Mouse (Mus musculus) liver, embryonic 11.5 days (tissue): ENCODE data around the gene Larp6. TPM values are rescaled to one million over a fixed set of nuclear protein-coding genes. Genes with fewer than 3 reads are reported as not detected.
A peak's percentile ranks its signal among the peaks of the same experiment; 100 is the strongest.

Source experiments
- ATAC-seq: fragments of 200-750 bp; cut with Nextera tagmentation; replicated peaks from 2 replicates; pipeline ENCODE4 v1.8.0; 2017; ENCODE audit warnings: moderate number of reproducible peaks, mild to moderate bottlenecking, moderate TSS enrichment, moderate library complexity; ENCODE audit not compliant: low FRiP score
- DNase-seq: peaks from one replicate; pipeline ENCODE4 v3.0.0-alpha.2; 2017; ENCODE audit warnings: low spot score
- H3K27ac ChIP-seq: fragments of 300-500 bp; sonication (generic); 2 replicates; pipeline ENCODE4 v1.5.1; 2014; ENCODE audit warnings: mild to moderate bottlenecking, low read depth, low read length, control low read depth
- H3K27me3 ChIP-seq: fragments of 300-500 bp; sonication (generic); replicated peaks from 2 replicates; pipeline ENCODE4 v1.6.1; 2014; ENCODE audit warnings: low read length, mixed read lengths; ENCODE audit not compliant: control insufficient read depth, insufficient read depth
- H3K36me3 ChIP-seq: fragments of 300-500 bp; sonication (generic); 2 replicates; pipeline ENCODE4 v1.6.1; 2014; ENCODE audit warnings: mild to moderate bottlenecking, low read length, moderate library complexity, mixed read lengths; ENCODE audit not compliant: control insufficient read depth, insufficient read depth
- H3K4me1 ChIP-seq: fragments of 300-500 bp; sonication (generic); replicated peaks from 2 replicates; pipeline ENCODE4 v1.6.1; 2014; ENCODE audit warnings: low read length, mixed read lengths; ENCODE audit not compliant: control insufficient read depth, insufficient read depth
- H3K4me2 ChIP-seq: fragments of 300-500 bp; sonication (generic); 2 replicates; pipeline ENCODE4 v1.6.1; 2014; ENCODE audit warnings: mild to moderate bottlenecking, control low read depth, moderate library complexity
- H3K4me3 ChIP-seq: fragments of 300-500 bp; sonication (generic); 2 replicates; pipeline ENCODE4 v1.5.1; 2014; ENCODE audit warnings: low read depth, low read length, control low read depth
- H3K9ac ChIP-seq: fragments of 300-500 bp; sonication (generic); 2 replicates; pipeline ENCODE4 v1.6.1; 2014; ENCODE audit warnings: low read depth, low read length, control low read depth
- H3K9me3 ChIP-seq: fragments of 300-500 bp; sonication (generic); 2 replicates; pipeline ENCODE4 v1.6.1; 2016; ENCODE audit warnings: low read length, inconsistent platforms, mixed read lengths; ENCODE audit not compliant: control insufficient read depth
- WGBS: fragments of 180-500 bp; shearing (Covaris S2); extraction: QIAGEN DNeasy Blood & Tissue Kit; methylation state at CpG from one replicate; pipeline ENCODE4 v1.1.7; 2014; 5-methylcytosine and 5-hydroxymethylcytosine counted together
- polyA plus RNA-seq: library from polyadenylated mRNA; unstranded; fragments of >200 nt; fragmentation: Nextera tagmentation; extraction: Ambion mirVana; gene quantifications from 2 replicates; pipeline ENCODE4 v1.2.1, GENCODE M21; 2014

Gene Larp6
- polyA plus RNA-seq, 1 experiment from 2014 or later: 0.38 TPM

DNA sequence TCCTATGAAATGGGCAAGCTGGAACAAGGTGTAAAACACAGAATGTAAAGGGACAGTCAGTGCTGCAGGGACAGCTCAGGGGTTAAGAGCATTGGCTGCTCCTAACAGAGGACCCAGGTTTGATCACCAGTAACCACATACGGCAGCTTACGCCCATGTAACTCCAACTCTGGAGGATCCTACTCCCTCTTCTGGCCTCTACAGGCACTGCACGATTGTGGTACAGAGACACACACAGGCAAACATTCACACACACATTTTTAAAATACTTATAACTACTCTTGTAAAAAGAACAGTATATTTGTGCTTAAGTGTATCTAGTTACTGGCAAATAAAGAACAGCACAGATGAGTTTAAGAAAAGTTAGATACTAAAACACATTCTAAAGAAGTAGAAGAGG lies 31.8 kb upstream of the Larp6 start:
- H3K4me2 ChIP-seq: no peak overlapping the region
- no peaks in the 10 kb centered on the region for H3K36me3 ChIP-seq
- no peak overlapping the region for H3K9ac ChIP-seq
- no peak for ATAC-seq
- no peak overlapping the region for H3K4me3 ChIP-seq
- no peaks in the 10 kb centered on the region for H3K9me3 ChIP-seq
- no peak for DNase-seq
- whole genome bisulfite sequencing: 79% methylated on average over 3 of the region's 3 CpGs
- H3K27ac ChIP-seq: no peak overlapping the region
- no peaks in the 10 kb centered on the region for H3K4me1 ChIP-seq
- H3K27me3 ChIP-seq: no peaks in the 10 kb centered on the region

DNA sequence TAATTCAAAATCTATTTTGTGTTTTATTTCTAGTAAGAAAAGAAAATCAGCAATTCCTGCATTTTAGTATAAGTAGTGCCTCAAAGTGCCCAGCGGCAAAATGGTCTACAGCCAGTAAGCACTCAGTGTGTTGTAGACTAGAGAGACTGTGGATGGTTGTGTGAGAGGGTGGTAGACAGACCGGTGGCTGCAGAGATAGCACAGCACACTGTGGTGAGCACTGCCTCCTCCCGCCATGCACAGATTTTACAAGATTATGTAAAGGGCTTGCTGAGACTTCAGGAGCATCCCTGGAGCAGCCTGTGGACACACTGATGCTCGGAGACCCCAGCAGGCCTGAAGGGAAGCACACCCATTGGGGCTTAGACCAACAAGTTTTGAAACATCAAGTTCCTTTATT lies 30.0 kb upstream of the Larp6 start:
- WGBS: 80% methylated on average over 4 of the region's 4 CpGs
- H3K36me3 ChIP-seq: no peaks in the 10 kb centered on the region
- no peak overlapping the region for H3K4me2 ChIP-seq
- no peak overlapping the region for H3K9ac ChIP-seq
- no peaks in the 10 kb centered on the region for H3K9me3 ChIP-seq
- H3K4me3 ChIP-seq: no peak overlapping the region
- DNase-seq: no peak
- H3K27me3 ChIP-seq: no peaks in the 10 kb centered on the region
- H3K27ac ChIP-seq: no peak overlapping the region
- ATAC-seq: no peak
- peaks cover 4% of the 10 kb centered on the region; the same call in 1 of the 2 replicates for H3K4me1 ChIP-seq

- 0 out of 2 replicates have a peak, but pooled peaks have one; percentile 23 for ATAC-seq
- H3K4me3 ChIP-seq: peak overlapping the region; percentile 60
- H3K27me3 ChIP-seq: no peaks in the 10 kb centered on the region
- peaks cover 4% of the 10 kb centered on the region; the same call in 1 of the 2 replicates for H3K4me1 ChIP-seq
- DNase-seq: no peak
- H3K36me3 ChIP-seq: no peaks in the 10 kb centered on the region
- H3K9ac ChIP-seq: 0 out of 2 replicates have a peak overlapping the region, but pooled peaks have one; percentile 22
- no peak overlapping the region for H3K27ac ChIP-seq
- peak overlapping the region; percentile 62 for H3K4me2 ChIP-seq
- H3K9me3 ChIP-seq: no peaks in the 10 kb centered on the region
- WGBS: 7% methylated on average over 7 of the region's 7 CpGs
Measured at GRCm38 (mm10) chr9:60687415-60687814, 25.4 kb upstream of the Larp6 start.

- DNase-seq (peak; percentile 77), ATAC-seq (peak; percentile 85)
- WGBS: under 1% methylated on average over 21 of the region's 21 CpGs
- Histone ChIP-seq H3K36me3 (no peaks in the 10 kb centered on the region), H3K27me3 (no peaks in the 10 kb centered on the region), H3K4me2 (peak within 1 kb of the TSS; percentile 62), H3K27ac (no peak within 1 kb of the TSS), H3K9me3 (no peaks in the 10 kb centered on the region), H3K4me3 (peak within 1 kb of the TSS; percentile 60), H3K9ac (peak within 1 kb of the TSS; percentile 22; the same call in 1 of the 2 replicates), H3K4me1 (peaks cover 4% of the 10 kb centered on the region; the same call in 1 of the 2 replicates)
Measured at GRCm38 (mm10) chr9:60687891-60688324, 24.9 kb upstream of the Larp6 start, which contains the start of gene Lrrc49. Lrrc49 (minus strand) TSS chr9:60688158.

GRCm38 (mm10) chr9:60692624-60693023 lies 20.2 kb upstream of the Larp6 start:
- no peak for DNase-seq
- peaks cover under 1% of the 10 kb centered on the region; the same call in 1 of the 2 replicates for H3K4me1 ChIP-seq
- no peak overlapping the region for H3K9ac ChIP-seq
- H3K4me3 ChIP-seq: no peak overlapping the region
- H3K27me3 ChIP-seq: no peaks in the 10 kb centered on the region
- no peaks in the 10 kb centered on the region for H3K9me3 ChIP-seq
- 64% methylated on average over 4 of the region's 4 CpGs for WGBS
- ATAC-seq: no peak
- H3K36me3 ChIP-seq: no peaks in the 10 kb centered on the region
- H3K4me2 ChIP-seq: no peak overlapping the region
- H3K27ac ChIP-seq: no peak overlapping the region

DNA sequence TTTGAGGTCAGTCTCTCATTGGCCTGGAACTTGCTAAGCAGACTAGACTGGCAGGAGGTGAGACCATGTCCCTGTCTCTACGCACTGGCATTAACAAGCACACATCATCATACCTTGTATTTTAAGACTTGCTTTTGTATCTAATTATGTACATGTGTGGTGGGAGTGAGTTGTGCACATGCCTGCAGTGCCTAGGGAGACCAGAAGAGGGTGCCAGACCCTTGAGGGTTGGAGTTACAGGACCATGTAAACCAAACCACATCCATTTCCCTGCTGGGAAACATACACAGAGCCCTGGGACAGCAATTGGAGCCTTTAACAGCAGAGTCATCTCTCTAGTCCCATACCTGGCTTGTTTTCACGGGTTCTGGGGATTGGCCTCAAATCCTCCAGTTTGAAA lies 18.8 kb upstream of the Larp6 start:
- DNase-seq: no peak
- H3K9me3 ChIP-seq: no peaks in the 10 kb centered on the region
- no peaks in the 10 kb centered on the region for H3K36me3 ChIP-seq
- no peaks in the 10 kb centered on the region for H3K27me3 ChIP-seq
- no peak for ATAC-seq
- 55% methylated on average over 2 of the region's 2 CpGs for WGBS
- H3K27ac ChIP-seq: no peak overlapping the region
- H3K4me2 ChIP-seq: no peak overlapping the region
- no peak overlapping the region for H3K4me3 ChIP-seq
- H3K9ac ChIP-seq: no peak overlapping the region
- no peaks in the 10 kb centered on the region for H3K4me1 ChIP-seq

GRCm38 (mm10) chr9:60696271-60696985 lies 16.4 kb upstream of the Larp6 start:
- DNase-seq: no peak
- WGBS: 67% methylated on average over 6 of the region's 6 CpGs

DNA sequence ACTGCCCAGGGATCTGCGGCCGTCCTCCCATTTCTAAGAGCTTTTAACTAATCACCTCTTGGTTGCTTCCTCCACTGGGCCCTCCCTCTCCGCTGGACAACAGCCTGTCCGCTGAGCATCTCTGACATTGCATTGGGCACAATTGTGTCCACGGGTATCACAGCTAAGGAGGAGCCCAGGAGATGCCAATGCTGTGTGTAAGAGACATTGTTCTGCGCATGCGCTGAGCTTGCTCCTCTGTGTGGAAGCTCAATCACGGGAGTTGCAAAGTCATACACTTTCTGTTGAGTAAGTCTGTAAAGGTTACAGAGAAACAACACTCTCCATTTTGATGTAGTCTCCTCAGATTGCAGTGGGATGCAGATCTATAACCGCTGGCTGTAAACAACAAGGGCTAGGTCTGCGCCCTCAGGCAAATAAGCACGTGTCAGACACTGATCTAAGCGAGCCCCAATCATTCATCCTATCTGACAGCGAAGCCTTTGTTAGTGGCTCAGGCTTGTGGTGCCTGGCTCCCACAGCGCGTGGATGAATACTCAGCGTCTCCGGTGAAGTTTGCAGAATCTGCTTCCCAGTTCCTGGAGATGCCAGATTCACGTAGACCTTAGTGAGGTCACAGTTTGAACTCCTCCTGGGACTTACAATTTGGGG lies 13.1 kb upstream of the Larp6 start:
- no peak overlapping the region for H3K9ac ChIP-seq
- H3K9me3 ChIP-seq: no peaks in the 10 kb centered on the region
- DNase-seq (no peak), ATAC-seq (no peak)
- 71% methylated on average over 18 of the region's 18 CpGs for WGBS
- no peak overlapping the region for H3K27ac ChIP-seq
- no peak overlapping the region for H3K4me2 ChIP-seq
- no peak overlapping the region for H3K4me3 ChIP-seq
- H3K36me3 ChIP-seq: no peaks in the 10 kb centered on the region
- H3K4me1 ChIP-seq: no peaks in the 10 kb centered on the region
- H3K27me3 ChIP-seq: no peaks in the 10 kb centered on the region

More at GRCm38 (mm10) chr9:60696271-60696985, 16.4 kb upstream of the Larp6 start:
- no peaks in the 10 kb centered on the region for H3K27me3 ChIP-seq
- no peak overlapping the region for H3K27ac ChIP-seq
- no peaks in the 10 kb centered on the region for H3K36me3 ChIP-seq
- H3K4me3 ChIP-seq: no peak overlapping the region
- no peak for ATAC-seq
- no peaks in the 10 kb centered on the region for H3K9me3 ChIP-seq
- no peaks in the 10 kb centered on the region for H3K4me1 ChIP-seq
- no peak overlapping the region for H3K9ac ChIP-seq
- no peak overlapping the region for H3K4me2 ChIP-seq
